Mouse (Mus musculus): ENCODE measurements around the gene Traf3ip3.

DNA sequence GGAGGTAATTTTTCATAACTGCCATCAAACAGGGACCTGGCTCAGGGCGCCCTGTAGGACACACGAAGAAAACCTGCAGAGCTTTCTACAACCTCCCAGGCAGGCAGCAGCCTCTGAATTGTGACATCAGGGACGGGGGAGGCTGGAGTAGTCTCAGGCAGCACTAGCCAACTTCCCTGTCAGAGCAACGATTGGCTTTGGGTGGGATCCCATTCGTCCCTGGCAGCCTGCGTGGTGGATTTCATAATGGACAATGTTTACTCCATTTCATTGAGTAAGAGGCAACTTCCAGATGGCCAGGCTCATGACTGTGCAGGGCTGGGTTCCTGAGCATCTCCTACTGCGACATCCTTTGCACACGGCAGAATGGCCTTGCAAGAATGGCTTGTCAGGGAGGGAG, 40.7 kb upstream of the Traf3ip3 start:
- TF ChIP-seq POLR2A (IDR thresholded peaks at IDR 0.05; ENCODE audit: control insufficient read depth in 1 of 2, insufficient read depth in 1 of 2, low read depth in 1 of 2, low read length in 2 of 2, poor library complexity in 1 of 2): no peak
- TF ChIP-seq CTCF (IDR thresholded peaks at IDR 0.05 in 2 of 3, conservative IDR thresholded peaks at IDR 0.05 in 1 of 3; ENCODE audit: control insufficient read depth in 1 of 3, insufficient read depth in 1 of 3, low read depth in 2 of 3, low read length in 3 of 3, poor library complexity in 1 of 3, severe bottlenecking in 1 of 3): no peak
- TF ChIP-seq GATA1 (IDR thresholded peaks at IDR 0.05; ENCODE audit: low read depth, low read length): no peak
- no peak for TF ChIP-seq E2F4 (IDR thresholded peaks at IDR 0.05; ENCODE audit: borderline replicate concordance, low read depth, low read length)
- TF ChIP-seq ZMIZ1 (IDR thresholded peaks at IDR 0.05; ENCODE audit: low read depth, low read length): no peak
- TF ChIP-seq GABPA (IDR thresholded peaks at IDR 0.05; ENCODE audit: low read depth, low read length): no peak
- no peak for TF ChIP-seq RAD21 (IDR thresholded peaks at IDR 0.05; ENCODE audit: low read depth, low read length)
- no peak for TF ChIP-seq MAZ (IDR thresholded peaks at IDR 0.05; ENCODE audit: low read depth, low read length)
- no peak for TF ChIP-seq EP300 (IDR thresholded peaks at IDR 0.05; ENCODE audit: low read depth in 1 of 2, low read length in 2 of 2)
- no peak for TF ChIP-seq USF1 (IDR thresholded peaks at IDR 0.05; ENCODE audit: low read depth, low read length)
- TF ChIP-seq MXI1 (IDR thresholded peaks at IDR 0.05; ENCODE audit: low read depth, low read length): no peak
- TF ChIP-seq SMC3 (IDR thresholded peaks at IDR 0.05; ENCODE audit: low read depth, low read length): no peak
- no peak for TF ChIP-seq ELF1 (IDR thresholded peaks at IDR 0.05; ENCODE audit: low read depth, low read length)
- TF ChIP-seq ETS1 (IDR thresholded peaks at IDR 0.05; ENCODE audit: low read depth, low read length): no peak

Measured in MEL (cell line).